Mouse (Mus musculus) ovary, postnatal 36 days (tissue): Measurements from ENCODE around the gene Mecr.
A peak's percentile ranks its signal among the peaks of the same experiment; 100 is the strongest.

Experiments used
- DNase-seq: peaks from one replicate; pipeline ENCODE4 v3.0.0; 2022; ENCODE audit warnings: low spot score, mixed read lengths

Gene Mecr

DNA sequence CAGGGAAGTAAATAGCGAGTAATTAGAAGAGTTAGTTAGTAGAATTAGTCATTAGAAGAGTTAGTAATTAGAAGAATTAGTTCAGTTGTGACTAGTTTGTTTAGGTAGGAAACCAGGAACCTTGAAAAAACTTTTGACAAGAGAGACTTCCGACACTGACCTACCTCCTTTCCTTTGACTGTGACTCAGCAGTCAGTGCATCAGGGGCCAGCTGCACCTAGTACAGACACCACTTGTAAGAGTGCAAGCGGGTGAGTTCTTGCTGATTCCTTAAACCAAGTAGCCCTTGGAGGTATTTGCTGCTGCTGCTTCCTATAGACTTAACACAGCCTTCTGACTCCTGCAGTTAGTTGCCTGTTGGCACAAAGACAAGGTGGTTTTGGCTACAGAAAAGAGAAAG lies 47.4 kb downstream of the Mecr start:
- no peak for DNase-seq

DNA sequence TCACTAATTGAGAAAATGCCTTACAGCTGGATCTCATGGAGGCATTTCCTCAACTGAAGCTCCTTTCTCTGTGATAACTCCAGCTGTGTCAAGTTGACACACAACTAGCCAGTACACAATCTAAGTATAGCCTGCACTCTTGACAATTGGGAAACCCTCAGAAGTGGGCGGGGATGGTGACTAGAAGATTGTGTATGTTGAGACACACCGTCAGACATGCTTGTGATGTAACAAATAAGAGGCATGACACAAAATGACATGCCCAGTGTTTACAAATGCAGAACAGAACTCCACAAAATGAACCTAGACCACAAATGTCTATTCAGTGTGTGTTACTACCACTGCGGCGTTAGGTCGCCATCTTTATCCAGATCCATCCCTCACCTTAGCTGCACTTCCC lies 53.8 kb downstream of the Mecr start:
- DNase-seq = no peak

DNA sequence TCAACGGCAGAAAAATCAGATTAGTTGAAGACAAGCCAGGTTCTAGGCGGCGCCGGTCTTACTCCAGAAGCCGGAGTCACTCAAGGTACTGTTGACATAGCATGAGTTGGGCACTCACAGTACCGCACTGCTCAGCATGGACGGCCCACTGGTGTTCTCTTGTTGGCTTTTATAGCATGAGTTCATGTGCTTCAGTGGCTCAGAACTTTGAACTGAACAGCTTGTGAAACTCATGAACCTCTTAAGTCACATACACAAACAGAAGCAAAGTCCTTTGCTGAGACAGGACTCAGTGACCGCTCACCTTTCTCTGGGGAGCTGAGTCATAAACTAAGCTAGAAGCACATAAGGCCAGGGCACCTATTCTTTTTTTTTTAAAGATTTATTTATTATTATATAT lies 54.5 kb downstream of the Mecr start:
- DNase-seq = no peak

DNA sequence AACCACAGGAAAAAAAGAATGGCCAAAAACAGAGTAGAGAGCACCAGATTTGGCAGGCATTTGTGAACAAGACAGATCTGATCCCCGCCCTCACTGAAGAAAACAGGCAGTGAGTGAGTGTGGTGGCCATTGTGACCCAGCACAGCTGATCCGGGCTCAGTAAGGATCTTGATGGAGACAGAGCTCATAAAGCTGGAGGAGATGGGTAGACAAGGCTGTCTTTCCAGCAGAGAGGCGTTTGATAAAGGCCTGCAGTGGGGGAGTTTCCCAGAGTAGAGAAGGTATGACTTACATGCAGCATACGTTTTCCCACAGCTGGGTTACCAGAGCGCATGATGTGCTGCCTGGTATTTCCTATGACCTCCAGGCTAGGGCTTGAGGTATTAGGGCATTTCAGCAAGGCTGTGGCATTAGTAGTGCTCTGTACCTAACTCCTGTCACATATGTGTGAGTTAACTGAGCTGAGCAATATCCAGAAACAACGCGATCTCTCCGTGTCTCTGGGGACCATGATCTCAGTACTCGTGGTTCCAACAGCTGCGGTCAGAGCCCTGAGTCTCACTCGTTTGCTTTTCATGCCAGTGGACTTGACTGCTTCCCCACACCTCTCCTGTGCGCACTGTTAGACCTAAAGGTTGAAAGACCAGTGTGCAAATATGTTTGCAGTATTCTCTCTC lies 55.4 kb downstream of the Mecr start:
- no peak for DNase-seq

DNA sequence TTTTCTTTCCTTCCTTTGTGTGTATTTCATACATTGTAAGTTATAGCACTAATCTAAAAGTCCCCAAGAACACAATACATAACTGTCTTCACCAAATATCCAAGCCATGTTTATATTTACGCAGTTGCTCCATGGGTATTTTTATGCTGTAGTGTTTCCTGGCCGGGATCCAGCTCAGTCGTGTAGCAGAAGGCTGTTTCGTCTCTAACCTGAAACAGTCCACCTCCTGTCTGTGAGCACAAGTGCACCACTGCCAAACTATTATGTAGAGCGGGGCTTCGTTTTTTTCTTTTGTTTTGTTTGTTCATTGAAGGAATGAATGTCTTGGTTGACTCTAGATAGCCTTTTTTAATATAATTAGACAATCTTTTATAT lies 55.9 kb downstream of the Mecr start:
- DNase-seq = no peak

DNA sequence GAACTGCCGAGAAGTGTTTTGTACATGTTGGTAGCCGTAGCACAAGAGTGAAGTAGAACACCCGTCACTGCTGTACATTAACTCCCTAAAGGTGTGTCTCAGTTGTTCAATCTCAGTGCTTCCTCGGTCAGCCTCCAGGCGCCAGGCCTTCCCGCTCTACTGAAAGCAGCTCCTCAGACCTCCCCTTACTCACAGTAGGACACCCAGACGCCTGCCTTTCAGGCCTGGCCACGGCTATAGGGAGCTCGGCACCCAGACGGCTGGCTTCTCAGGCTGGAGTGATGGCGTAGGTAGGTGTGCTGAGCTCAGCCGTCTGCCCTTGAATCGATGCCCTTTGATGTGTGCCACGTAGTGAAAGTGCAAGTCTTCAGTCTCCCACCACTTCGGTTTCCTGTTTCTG lies 57.8 kb downstream of the Mecr start:
- no peak for DNase-seq

DNA sequence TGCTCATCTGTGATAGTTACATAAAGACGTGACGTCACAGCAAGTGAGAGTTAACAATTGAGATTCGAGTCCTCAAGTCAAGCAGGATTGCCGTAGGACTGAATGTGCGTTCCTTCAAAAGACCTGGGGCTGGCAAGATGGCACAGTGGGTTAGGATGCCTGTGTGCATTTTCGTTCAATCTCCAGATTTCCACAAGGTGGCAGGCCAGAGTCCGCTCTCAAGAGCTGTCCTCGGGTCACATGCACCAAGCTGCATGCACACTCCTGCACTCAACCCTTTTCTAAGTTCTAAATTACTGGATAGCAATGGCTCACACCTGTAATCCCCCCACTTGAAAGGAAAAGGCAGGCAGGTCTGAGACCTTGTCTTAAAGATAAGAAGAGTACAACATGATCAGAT lies 61.2 kb downstream of the Mecr start:
- no peak for DNase-seq

DNA sequence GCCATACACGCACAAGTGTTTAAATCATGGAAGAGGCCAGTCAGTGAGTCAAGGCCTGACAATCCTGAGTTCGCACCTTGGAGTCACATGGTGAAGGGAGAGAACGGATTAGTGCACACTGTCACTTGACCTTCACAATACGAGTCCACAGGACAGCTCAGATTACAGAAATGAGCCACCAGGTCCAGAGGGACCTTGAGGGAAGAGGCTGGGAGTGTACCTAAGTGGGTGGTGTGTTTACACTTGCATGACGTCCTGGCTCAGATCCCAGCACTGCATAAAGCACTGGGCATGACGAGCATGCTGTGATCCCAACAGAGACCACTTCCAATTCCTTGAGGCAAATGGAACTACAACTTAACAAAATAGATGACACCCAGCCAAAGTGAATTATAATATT lies 63.2 kb downstream of the Mecr start:
- no peak for DNase-seq

DNA sequence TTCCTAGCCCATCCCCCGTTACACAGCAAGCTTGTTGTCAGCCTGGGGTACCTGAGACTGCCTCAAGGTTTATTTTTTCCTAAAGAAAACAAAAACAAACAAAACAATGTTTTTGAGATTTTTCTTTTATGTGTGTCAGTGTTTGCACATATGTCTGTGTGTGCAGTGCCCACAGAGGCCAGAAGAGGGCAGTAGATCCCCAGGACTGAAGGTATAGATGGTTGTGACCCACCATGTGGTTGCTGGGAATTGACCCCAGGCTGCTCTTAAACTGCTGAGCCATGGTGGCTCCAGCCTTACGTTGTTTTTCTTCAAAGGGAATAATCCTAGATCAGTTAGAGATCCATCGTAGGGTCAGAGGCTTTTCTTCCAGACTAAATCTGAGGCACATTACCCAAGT lies 64.6 kb downstream of the Mecr start:
- no peak for DNase-seq

DNA sequence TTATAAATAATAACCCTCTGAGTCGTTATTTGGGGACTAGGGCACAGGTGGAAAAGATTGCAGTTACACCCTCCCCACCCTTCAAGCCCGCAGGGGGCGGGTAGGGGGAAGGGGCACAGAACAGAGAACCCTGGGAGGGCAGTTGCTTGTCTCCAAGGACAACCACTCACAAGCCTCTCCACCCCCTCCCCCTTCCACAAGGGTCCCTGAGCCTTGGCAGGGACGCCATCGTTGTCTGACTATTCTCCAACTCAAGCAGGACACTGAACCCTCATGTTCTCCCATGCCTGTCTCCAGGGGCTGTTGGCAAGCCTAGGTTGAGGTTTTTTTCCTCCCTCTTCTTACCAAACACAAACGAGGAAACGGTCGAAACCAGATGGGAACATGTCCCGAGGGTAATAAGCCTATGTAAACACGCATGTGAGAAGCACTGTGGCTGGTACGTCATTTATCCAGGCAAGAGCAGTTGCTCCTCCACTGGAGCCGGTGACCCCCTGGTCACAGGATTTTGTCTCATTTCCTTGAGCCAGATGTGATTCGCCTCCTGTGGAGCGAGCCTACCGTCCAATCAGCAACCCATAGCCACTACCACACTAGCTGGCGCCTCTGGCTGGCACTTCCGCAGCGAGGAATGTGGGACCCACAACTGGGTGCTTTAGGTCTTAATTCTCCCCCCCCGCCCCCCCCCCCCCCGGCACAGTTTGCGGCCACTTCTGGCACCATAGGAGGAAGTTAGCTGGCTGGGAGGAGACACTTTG lies 67.1 kb downstream of the Mecr start:
- DNase-seq = no peak

DNA sequence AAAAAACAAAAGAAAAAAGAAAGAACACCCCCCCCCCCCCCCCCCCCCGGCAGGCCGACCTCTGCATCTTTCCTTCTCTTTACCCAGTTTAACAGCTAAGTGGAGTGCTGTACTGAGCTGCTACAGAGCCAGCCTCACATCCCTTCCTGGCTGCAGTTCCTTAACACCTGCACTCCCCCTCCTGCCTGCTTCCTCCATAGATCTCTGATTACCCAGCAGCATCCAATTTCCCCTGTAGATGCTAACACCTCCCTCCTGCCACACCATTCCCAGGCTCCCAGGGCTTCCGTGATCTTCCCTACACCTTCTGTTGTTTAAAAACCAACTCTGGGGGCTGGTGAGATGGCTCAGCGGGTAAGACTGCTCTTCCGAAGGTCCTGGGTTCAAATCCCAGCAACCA lies 68.3 kb downstream of the Mecr start:
- no peak for DNase-seq

DNA sequence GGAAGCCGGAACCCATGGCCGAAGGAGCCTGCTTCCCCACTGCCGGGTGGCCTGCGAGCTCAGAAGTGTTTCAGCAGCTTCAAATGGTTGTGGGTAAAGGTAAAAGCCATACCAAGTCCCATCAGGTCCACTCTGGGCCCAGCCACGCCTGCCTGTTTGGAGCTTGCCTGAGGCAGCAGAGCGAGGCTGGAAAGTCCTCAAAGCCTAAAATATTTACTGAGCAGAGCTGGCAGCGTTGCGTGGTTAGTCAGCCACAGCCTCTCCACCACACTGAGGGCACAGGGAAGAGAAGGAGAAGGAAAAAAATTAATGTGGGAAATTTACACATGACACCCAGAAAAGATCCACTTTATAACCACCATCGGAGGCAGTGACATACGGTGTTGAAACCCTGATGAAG lies 70.3 kb downstream of the Mecr start:
- DNase-seq = no peak

DNA sequence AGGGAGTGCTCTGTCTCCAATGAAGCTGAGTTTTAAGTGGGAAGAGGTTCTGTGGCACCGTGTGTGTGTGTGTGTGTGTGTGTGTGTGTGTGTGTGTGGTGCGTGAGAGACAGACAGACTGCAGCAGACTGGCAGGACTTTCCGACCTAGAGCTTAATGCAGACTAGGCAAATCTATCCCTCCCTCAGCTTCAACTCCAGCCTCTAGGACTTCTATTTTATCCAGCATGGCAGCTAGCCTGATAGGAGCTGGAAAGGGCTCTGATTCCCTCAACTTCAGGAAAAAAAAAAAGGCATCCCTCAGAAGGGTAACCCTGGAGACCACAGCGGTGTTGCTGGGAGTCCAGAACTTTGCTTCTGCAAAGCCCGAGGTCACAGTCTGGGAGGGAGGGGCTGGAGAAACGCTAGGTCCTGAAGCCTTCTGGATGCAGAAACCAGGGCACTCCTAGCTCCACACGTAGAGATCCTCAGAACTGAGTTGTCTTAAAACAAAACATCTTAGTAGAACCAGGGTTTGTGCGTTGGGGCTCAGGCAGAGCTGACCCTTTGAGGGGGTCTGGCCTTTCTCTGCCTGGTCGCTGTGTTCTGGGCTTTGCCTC lies 70.9 kb downstream of the Mecr start:
- no peak for DNase-seq

DNA sequence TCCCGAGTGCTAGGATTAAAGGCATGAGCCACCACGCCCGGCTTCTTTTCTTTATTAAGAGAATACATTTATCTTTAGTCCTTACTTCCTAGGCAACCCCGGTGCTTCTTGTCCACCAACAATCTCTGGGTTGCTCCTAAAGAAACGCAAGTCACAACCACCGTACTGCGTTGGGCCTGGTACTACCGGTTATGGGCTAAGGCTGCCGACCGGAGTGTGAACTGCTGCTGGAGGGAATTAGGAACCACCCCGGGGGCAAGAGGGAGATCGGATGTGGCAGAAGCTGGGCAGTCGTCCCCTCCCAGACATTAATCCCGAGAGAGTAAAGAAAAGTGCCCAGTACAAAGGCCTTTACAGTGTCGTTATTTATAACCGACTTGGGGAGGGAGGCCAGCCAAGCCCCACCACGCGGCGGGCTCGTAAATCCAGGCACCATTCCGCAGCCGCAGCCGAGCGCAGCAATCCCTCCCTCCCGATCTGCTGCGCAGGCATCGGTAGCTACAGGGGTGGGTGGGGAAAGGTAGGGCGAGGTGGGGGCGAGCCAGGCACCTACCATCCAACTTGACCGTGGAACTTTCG lies 71.7 kb downstream of the Mecr start:
- no peak for DNase-seq

DNA sequence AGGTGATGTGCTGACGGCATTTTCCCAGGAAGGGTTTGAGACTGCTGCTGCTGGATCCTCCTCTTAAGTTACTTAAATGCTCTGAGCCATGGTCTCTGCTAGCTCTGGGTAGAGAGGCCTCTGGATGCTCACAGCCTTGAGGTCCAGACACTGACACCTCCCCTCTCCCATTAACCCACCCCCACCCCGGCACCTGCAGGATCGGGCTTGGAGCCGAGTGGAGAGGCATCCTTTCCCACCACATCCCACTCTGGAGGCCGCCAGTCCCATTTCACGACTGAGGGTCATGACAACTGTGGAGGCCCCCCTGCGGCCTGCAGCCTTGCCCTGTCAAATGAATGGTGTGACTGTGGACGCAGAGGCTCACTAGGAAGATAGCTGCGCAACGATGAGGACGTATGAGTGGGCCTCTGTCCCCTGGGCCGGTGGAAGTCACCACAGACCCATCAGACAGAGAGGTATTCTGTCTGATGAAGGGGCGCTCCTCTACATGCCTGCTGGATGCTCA lies 72.6 kb downstream of the Mecr start:
- no peak for DNase-seq

DNA sequence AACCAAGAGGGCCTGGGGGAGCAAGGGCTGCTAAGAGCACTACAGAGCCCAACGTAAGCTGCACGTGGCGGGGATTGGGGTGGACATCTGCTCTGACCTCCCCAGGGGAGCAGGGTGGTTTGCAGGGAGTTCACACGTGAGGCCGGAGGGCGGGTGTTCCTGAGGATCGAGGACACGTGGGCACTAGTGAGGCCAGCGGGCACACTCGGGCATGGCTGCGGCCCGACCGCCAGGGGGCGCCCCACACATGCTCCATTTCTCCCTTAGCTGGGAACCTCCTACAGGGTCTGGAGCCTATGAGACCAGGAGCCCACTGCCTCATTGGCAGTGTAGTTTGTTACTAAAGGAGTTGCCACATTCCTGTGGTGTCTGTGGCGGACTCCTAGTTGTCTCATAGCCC lies 73.2 kb downstream of the Mecr start:
- DNase-seq = peak; percentile 83

DNA sequence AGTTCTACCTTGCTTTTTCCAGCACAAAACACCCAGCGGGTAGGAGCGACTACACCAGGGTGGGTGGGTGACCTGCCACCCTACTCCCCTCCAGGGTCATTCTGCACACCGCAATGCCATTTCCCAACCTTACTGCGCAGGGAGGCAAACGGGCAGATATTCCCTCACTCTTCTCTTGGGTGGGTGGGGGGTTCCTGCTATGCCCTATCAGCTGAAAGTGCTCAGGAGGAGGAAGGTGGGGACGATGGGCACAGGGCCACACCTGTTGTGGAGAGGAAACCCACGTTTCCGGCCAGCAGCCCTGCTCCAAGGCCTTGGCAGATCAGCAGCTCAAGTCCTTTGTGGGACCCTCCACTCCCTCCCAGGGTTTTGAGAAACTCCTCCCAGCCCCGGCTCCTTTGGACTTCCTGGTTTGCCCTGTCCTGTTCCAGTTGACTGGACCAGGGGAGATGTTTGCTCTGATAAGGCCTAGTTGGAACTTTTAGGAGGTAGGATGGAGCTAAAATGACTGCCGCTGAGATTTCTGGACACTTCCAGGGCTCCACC lies 73.8 kb downstream of the Mecr start:
- no peak for DNase-seq
